Mouse (Mus musculus) brain, embryonic 14.5 days (tissue): Measurements from ENCODE around the gene Piezo1. TPM values are rescaled to one million over a fixed set of nuclear protein-coding genes. Genes with fewer than 3 reads are reported as not detected.

Source experiments
- DNase-seq: peaks from one replicate; pipeline ENCODE4 v3.0.0-alpha.2; 2011; ENCODE audit warnings: low read depth
- CTCF ChIP-seq: fragments of 200-500 bp; IDR thresholded peaks from 2 replicates; pipeline ENCODE4 v1.5.1; 2012; ENCODE audit warnings: inconsistent platforms, mild to moderate bottlenecking, moderate library complexity, borderline replicate concordance; ENCODE audit not compliant: insufficient read depth, insufficient read length; ENCODE audit errors: extremely low read depth
- POLR2A ChIP-seq: fragments of 200-500 bp; IDR thresholded peaks from 2 replicates; pipeline ENCODE4 v1.6.1; 2012; ENCODE audit warnings: mild to moderate bottlenecking, inconsistent platforms, borderline replicate concordance; ENCODE audit not compliant: poor library complexity, insufficient read depth, insufficient read length, severe bottlenecking; ENCODE audit errors: extremely low read depth
- polyA plus RNA-seq: library from polyadenylated mRNA; depleted of rRNA; stranded (reverse); fragments of >200 nt; gene quantifications from 2 replicates; pipeline ENCODE4 v1.2.3, GENCODE M21; 2012

Gene Piezo1
- polyA plus RNA-seq, 1 experiment: 13.4 TPM

DNA sequence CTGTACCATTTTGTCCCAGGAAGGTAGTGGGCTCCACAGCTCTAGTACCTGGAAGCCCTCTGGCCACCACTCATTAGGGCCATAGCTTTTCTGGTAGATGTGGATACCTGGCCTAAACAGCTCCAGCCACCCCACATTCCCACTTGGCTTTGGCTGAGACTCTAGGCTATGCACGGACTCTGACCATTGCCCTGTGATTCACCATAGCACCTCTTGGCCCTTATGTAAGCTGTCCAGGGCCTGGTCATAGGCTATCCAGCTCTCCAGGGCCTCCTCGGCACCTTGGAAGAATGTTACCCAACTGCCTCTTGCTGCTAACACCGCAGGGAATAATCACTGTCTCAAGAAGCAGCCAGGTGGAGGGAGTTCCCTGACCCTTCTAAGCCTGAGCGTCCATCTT lies 22.0 kb downstream of the Piezo1 start:
- DNase-seq: no peak
- no peak for TF ChIP-seq POLR2A

DNA sequence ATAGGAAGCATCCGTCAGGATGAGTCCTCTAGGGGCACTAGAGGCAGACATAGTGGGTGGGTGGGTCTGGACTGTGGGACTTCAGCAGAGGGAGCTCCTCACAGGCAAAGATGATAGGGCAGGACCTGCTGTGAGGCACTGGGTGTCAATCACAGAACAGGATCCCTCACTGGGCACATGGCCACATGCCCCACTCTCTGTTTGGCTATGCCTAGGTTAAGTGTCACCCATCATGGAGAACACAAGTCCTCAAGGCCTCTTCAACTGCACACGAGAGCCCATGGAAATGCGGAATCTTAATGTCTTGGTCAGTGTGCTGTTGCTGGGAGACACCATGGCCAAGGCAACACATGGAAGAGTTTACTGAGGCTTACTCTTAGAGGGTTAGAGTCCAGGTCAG lies 23.2 kb downstream of the Piezo1 start:
- no peak for TF ChIP-seq CTCF
- no peak for TF ChIP-seq POLR2A
- DNase-seq: no peak

DNA sequence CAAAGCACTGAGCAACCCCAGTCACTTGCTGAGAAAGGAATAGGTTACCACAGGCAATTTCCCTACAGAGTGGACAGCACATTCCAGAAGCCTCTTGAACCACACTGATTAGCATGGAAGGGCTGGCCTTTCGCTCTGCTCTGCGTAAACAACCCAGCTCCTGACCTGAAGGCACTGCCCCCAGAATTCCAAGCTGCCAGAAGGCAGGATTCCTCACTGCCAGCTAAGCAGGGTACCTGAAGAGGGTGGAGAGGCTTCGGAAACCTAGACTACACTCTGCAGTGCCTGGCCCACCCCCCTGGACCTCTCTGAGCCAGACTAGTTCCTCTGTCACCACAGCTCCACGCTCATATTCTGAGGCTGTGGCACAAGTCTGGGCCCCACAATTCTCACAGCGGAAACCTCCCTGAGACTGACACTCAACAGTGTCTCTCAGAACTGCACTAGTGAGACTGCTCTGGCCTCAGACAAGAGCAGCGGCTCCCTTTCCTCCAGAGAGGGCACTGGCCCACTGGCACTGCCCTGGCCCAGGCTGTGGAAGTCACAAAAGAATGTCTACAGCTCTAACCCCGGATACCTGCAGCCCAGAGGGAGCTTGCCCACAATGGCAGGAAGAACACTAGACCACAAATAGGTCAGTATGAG lies 24.5 kb downstream of the Piezo1 start:
- TF ChIP-seq POLR2A: no peak
- no peak for TF ChIP-seq CTCF
- no peak for DNase-seq

DNA sequence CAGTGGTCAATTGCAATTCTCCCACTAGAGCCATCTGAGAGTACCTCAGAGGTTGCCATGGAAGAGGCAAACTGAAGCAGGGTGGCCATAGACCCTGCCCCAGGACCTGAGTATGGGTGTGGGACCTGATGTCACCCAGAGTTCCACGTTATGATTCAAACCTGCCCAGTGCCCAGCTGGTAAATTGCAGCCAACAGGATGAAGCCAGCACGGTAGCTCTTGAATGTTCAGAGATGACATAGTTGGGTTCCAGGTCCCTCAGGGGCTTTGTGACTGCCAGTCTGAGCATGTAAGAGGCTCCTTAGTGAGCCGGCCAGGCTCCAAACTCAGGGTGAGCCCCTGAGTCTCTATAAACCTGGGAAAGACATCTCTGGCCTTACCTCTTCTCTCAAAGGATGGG lies 25.0 kb downstream of the Piezo1 start:
- no peak for DNase-seq
- TF ChIP-seq POLR2A: no peak
- TF ChIP-seq CTCF: no peak

DNA sequence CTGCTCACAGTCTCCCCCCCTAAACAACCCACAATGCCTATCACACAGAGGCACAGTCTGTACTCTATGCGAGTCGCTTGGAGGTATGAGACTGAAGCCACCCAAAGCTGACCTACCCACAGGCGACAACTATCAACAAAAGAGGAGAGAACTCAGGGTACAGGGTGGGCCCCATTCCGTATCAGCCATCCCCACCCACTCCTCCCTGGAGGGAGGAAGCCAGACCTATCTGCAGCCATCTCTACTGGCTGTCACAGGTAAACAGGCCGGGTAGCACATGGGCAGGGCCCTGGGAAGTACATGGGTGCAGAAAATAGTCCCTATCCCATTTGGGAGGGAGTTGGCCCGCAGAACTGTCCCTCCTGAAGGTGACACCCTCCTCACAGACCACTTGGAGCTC lies 26.1 kb downstream of the Piezo1 start:
- TF ChIP-seq POLR2A: no peak
- DNase-seq: no peak

DNA sequence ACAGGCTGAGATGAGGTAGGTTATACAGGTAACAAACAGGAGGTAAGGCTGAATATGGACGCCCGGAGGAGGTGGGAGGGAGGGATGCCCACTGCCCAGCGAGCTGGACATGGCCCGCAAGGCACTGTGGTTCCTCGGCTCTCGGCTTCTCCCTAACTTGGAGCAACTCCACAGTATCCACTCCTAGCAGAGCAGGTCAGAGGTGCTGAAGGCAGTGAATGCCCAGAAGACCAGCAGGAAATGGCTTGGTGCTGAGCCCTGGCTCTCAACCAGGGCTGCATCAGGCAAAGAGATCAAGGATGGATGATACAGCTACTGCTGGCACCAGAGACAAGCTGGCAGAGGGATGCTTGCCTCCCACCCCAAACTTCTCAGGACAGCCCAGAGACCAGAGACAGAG lies 26.6 kb downstream of the Piezo1 start:
- no peak for TF ChIP-seq CTCF
- TF ChIP-seq POLR2A: no peak
- DNase-seq: no peak

DNA sequence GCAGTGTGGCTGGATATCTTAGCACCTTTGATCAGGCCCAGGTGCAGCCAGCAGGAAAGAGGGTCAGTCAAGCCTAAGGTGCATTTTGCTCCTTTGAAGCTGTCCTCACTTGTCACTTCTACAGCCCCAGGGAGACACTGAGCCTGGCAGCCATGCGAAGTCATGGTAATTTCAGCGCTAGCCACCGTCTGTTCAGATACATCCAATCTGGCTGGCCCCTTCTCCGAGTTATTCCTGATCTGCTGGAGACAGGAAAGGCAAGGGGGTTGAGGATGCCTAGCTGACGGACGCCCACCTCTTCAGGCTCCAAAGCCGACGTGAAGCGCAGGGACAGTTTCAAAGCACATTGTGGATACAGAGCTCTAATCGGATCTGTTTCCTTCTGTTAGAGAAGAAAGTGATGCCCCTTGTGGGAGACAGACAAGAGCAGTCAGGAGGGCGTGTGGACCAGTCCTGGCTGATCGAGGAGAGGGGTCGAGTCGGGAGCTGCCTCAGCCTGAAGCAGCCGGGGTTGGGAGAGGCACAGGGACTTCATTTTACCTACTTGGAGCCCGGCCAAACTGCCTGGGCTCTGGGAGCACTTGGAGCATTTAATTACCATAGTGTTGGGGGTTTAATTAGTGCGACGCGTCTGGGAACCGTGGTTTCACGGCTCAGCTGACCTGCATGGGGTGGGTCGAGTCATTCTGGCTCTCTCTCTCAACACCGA lies 27.3 kb downstream of the Piezo1 start:
- DNase-seq: peak; percentile 90
- TF ChIP-seq CTCF: no peak
- no peak for TF ChIP-seq POLR2A

DNA sequence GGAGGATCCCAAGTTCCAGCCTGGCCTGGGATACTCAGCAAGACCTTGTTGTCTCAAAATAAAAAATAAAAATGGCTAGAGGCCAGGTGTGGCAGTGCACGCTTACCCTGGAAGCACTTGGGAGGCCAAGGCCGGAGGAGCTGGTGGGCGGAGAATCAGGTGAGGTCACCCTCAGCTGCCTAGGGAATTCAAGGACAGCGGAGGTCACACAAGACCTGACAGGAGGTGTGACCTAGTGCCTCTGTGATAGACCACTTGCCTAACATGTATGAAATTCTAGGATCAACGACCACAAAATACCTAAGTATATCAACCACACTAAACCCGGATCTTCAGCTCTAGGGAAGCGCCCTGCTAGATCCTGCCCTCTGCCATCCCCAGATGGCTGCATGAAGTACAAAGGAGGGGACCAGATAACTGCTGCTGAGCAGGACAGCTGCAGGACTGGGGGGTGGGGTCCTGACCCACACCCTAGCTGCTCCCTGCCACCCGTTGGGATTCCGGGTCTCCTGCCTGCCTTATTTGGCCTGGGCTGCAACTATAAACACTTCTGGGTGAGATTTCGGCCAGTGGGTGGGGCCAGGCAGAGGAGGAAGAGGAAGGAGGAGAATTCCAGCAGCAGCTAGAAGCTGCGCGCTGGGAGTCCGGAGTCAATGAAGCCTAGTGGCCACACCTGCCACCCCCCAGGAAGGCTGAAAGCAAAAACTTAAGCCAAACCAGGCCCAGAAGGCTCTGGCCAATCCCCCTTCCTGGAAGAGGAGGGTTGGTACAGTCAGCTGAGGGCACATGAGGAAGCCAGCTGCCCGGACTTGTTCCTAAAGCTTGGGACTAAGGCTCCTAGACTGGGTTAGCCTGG lies 28.1 kb downstream of the Piezo1 start:
- TF ChIP-seq POLR2A (no peak), CTCF (no peak)
- no peak for DNase-seq

DNA sequence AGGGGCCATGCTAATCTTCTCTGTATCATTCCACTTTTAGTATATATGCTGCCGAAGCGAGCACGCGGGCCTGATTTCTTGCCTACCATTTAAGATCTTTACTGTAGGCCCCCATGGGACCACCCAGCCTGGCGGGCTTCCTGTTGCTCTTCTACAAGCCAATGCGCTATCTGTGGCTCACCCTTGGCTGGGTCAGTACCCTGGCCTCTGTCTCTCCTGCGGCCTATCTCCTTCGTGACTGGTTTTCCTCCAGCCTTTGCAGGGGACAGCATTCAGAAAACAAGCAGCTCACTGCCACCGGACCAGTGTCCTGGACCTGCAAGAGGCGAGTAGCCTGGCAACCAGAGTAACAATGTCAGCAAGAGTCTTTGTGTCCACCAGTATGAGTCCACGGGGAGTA lies 30.5 kb downstream of the Piezo1 start:
- TF ChIP-seq POLR2A: no peak
- TF ChIP-seq CTCF: no peak
- no peak for DNase-seq

DNA sequence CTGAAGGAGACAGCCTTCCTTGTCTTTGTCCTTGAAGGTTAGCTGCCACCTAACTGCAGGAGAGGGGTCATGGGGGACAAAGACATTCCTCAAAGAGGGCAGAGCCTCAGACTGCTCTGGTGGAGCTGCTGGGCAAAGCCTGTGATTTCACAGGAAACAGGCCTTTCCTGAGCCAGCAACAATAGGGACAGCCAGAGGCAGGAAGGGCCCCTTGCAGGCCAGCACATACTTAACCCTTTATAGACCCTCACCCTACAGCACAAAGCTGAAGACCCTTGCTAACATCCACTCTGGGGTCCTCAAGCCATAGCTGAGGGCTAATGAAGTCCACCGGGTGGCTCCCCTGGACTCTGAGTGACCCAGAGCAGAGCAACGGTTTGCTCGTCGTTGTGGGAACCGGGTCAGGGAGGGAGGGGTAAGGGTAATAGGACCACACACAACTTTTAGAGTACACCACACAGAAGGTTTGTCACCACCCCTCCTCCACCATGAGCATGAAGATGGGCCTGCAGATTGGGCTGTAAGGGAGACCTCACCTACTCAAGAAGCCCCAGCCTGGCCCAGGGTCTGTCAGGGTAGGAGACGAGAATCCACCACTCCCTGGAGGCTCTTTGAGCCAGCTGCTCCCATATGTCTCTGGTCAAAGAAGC lies 33.5 kb downstream of the Piezo1 start:
- peak; percentile 15 for DNase-seq
- TF ChIP-seq CTCF (no peak), POLR2A (no peak)

DNA sequence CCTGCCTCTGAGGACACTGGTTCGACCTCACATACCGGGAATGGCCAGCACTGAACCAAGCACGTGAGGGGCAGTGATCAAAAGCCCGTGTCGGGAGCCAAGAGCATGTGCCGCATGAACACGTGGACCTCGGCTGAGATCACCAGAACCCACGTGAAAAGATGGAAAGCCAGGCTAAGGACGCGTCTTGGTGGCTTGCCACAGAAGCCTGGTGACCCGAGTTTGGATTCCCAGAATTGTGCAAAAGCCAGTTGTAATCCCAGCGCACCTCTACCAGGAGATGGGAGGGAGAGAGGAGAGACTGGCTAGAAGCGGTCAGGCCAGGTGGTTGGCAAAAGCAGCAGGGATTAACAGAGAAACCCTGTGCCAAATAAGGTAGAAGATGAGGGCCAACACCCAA lies 35.4 kb downstream of the Piezo1 start:
- no peak for DNase-seq
- no peak for TF ChIP-seq CTCF
- no peak for TF ChIP-seq POLR2A
